Comparison of ENCODE assay signal across 21 mouse cellular contexts in the genomic region with DNA sequence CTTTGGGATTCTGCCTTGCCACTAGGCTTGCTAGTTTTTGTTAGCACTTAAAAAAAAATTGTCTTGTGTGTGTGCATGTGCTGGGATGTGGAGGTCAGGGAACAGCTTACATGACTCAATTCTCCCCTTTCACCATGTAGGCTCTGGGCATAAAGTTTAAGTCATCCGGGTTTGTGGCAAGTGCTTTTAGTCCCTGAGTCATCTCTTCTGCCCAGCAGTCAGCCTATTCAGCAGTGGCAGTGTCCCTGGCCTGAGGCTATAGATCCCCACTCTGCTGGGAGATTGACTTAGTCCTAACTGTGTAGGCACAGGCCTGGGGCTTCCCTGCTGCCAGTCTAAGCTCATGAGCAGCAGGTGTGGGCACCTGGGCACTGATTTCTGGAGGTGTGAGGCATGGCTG. TPM values are rescaled to one million over a fixed set of nuclear protein-coding genes. Genes with fewer than 3 reads are reported as not detected.
A peak's percentile ranks its signal among the peaks of the same experiment; 100 is the strongest.
DNase-seq lines count a peak whose midpoint lies in the region; ATAC-seq and TF ChIP-seq lines count a peak whose summit lies in the region.
"Had no signal": no experiment of that assay in that cellular context is flagged by ENCODE, and none has a peak within 500 bp of the region (broad histone marks: within the 10 kb centered on the region; RNA-seq: fewer than 3 reads in every experiment).

No protein-coding gene starts in this region.

- peaks cover 38% of the 10 kb centered on the region for H3K27me3 ChIP-seq in hindbrain, embryonic 13.5 days
- H3K27me3 ChIP-seq in hindbrain, embryonic 14.5 days (ENCODE audit: control insufficient read depth, insufficient read depth, low read length), result no peaks in the 10 kb centered on the region; the same call in 1 of the 2 replicates
- no peaks in the 10 kb centered on the region; the same call in 1 of the 2 replicates for H3K27me3 ChIP-seq in thymus, adult 2 months (ENCODE audit: control insufficient read depth, insufficient read depth, low read length)
- H3K27me3 ChIP-seq: embryonic facial prominence, embryonic 15.5 days had no signal

- TF ChIP-seq CTCF in thymus, adult 2 months (IDR thresholded peaks at IDR 0.05; ENCODE audit: borderline replicate concordance, control insufficient read depth, extremely low read depth, insufficient read depth, low read length, poor library complexity), result no peak

- WGBS in hindbrain, embryonic 13.5 days, result 47% methylated on average over 1 of the region's 1 CpGs
- WGBS in hindbrain, embryonic 14.5 days, result 57% methylated on average over 1 of the region's 1 CpGs
- 73% methylated on average over 1 of the region's 1 CpGs for WGBS in thymus, adult 2 months

- H3K4me1 ChIP-seq in hindbrain, embryonic 13.5 days (replicated peaks), result peaks cover 19% of the 10 kb centered on the region
- peaks cover 14% of the 10 kb centered on the region for H3K4me1 ChIP-seq in hindbrain, embryonic 14.5 days (replicated peaks; ENCODE audit: control insufficient read depth, insufficient read depth, low read length)
- H3K4me1 ChIP-seq in thymus, adult 2 months (replicated peaks; ENCODE audit: control insufficient read depth, insufficient read depth, low read length), result peaks cover 5% of the 10 kb centered on the region

- peak; percentile 77 to 90 for DNase-seq in adrenal gland, adult (ENCODE audit: inconsistent age in 2 of 2, low spot score in 1 of 2)
- DNase-seq in adrenal gland, postnatal 4 days (ENCODE audit: low spot score in 2 of 2), result no peak
- DNase-seq in hindbrain, embryonic 14.5 days (ENCODE audit: low spot score), result no peak
- peak; percentile 65 for DNase-seq in Muller cell, postnatal 12 days (ENCODE audit: inconsistent ontology term)
- peak; percentile 30 for DNase-seq in brain, adult 2 months (ENCODE audit: low read depth, low spot score)
- DNase-seq in thymus, adult 2 months, result no peak
- DNase-seq: cerebellum, adult 11 months; cerebellum, postnatal 14 days; gastrocnemius, postnatal 10 days; heart, adult 18-20 months; heart, postnatal 4 days; kidney, adult 9 months; kidney, postnatal 25 days; thymus, adult 18-20 months had no signal

- ATAC-seq in hindbrain, embryonic 13.5 days (ENCODE audit: low FRiP score), result no peak
- no peak for ATAC-seq in hindbrain, embryonic 14.5 days (ENCODE audit: low FRiP score)
- no peak for ATAC-seq in erythroid progenitor cell, adult 5-6 weeks (replicated peaks; ENCODE audit: low FRiP score, poor library complexity, severe bottlenecking)

- H3K9me3 ChIP-seq in hindbrain, embryonic 13.5 days, result no peaks in the 10 kb centered on the region
- no peaks in the 10 kb centered on the region for H3K9me3 ChIP-seq in hindbrain, embryonic 14.5 days (ENCODE audit: control insufficient read depth, low read length)
- H3K9me3 ChIP-seq: embryonic facial prominence, embryonic 15.5 days; heart, embryonic 13.5 days; neural tube, embryonic 13.5 days had no signal

- H3K36me3 ChIP-seq in hindbrain, embryonic 13.5 days, result no peaks in the 10 kb centered on the region
- no peaks in the 10 kb centered on the region for H3K36me3 ChIP-seq in hindbrain, embryonic 14.5 days (replicated peaks; ENCODE audit: control insufficient read depth, insufficient read depth)
- no peaks in the 10 kb centered on the region for H3K36me3 ChIP-seq in thymus, adult 2 months (ENCODE audit: control insufficient read depth, insufficient read depth, low read length)
- H3K36me3 ChIP-seq: embryonic facial prominence, embryonic 15.5 days; heart, embryonic 13.5 days; neural tube, embryonic 13.5 days had no signal

- no peak overlapping the region for H3K4me2 ChIP-seq in hindbrain, embryonic 13.5 days
- no peak overlapping the region for H3K4me2 ChIP-seq in hindbrain, embryonic 14.5 days (replicated peaks)

- H3K9ac ChIP-seq in hindbrain, embryonic 13.5 days, result no peak overlapping the region
- H3K9ac ChIP-seq in hindbrain, embryonic 14.5 days, result no peak overlapping the region
- H3K9ac ChIP-seq: embryonic facial prominence, embryonic 15.5 days; liver, embryonic 14.5 days had no signal

- no peak for TF ChIP-seq POLR2A in thymus, adult 2 months (IDR thresholded peaks at IDR 0.05; ENCODE audit: control insufficient read depth, extremely low read depth, insufficient read depth, low read length, poor library complexity)

- 0 out of 2 replicates have a peak overlapping the region, but pooled peaks have one; percentile 30 for H3K27ac ChIP-seq in hindbrain, embryonic 13.5 days
- no peak overlapping the region for H3K27ac ChIP-seq in hindbrain, embryonic 14.5 days
- H3K27ac ChIP-seq in thymus, adult 2 months (ENCODE audit: control insufficient read depth, insufficient read depth, low read length), result no peak overlapping the region
- H3K27ac ChIP-seq: embryonic facial prominence, embryonic 15.5 days; heart, embryonic 13.5 days; liver, embryonic 14.5 days had no signal

- H3K4me3 ChIP-seq in hindbrain, embryonic 13.5 days, result no peak overlapping the region
- no peak overlapping the region for H3K4me3 ChIP-seq in hindbrain, embryonic 14.5 days (replicated peaks; ENCODE audit: low read length)
- no peak overlapping the region for H3K4me3 ChIP-seq in thymus, adult 2 months (ENCODE audit: control insufficient read depth, insufficient read depth, low read length)

RNA-seq across cellular contexts. Expression of gene Nr5a1, which starts 24.5 kb away (rescaled TPM):
- 100 to 1,000 TPM; 432 to 438 TPM for total RNA-seq in adrenal gland, postnatal 4 days (2021)
- polyA plus RNA-seq in hindbrain, embryonic 13.5 days (2015; fragmentation: Nextera tagmentation; extraction: Ambion mirVana), result 0.09 TPM in 1 of 2 replicates, not detected in the other
- polyA plus RNA-seq in hindbrain, embryonic 14.5 days (2014; fragmentation: Nextera tagmentation; extraction: Ambion mirVana), result 0.08 and 0.09 TPM in 2 replicates
- polyA plus RNA-seq in thymus, adult 2 months (2012; rRNA removed), result 0.09 and 0.22 TPM in 2 replicates
- total RNA-seq in erythroid progenitor cell, adult 5-6 weeks (2015; ENCODE audit: low replicate concordance), result not detected in 2 replicates
- total RNA-seq in erythroid progenitor cell, adult 5-6 weeks (2017; ENCODE audit: low replicate concordance), result not detected in 2 replicates
- total RNA-seq: gastrocnemius, postnatal 10 days; heart, adult 18-20 months; left cerebral cortex, postnatal 25 days had no signal
- polyA plus RNA-seq: heart, embryonic 13.5 days; liver, embryonic 14.5 days had no signal

RNA-seq across cellular contexts. Expression of gene Psmb7, which starts 46.0 kb away (rescaled TPM):
- 100 to 1,000 TPM; 262 to 277 TPM for total RNA-seq in adrenal gland, postnatal 4 days (2021)
- 314 and 317 TPM in 2 replicates for polyA plus RNA-seq in hindbrain, embryonic 13.5 days (2015; fragmentation: Nextera tagmentation; extraction: Ambion mirVana)
- polyA plus RNA-seq in hindbrain, embryonic 14.5 days (2014; fragmentation: Nextera tagmentation; extraction: Ambion mirVana), result 291 and 305 TPM in 2 replicates
- 81.7 and 99.0 TPM in 2 replicates for polyA plus RNA-seq in thymus, adult 2 months (2012; rRNA removed)
- total RNA-seq in erythroid progenitor cell, adult 5-6 weeks (2015; ENCODE audit: low replicate concordance), result 76.3 and 132 TPM in 2 replicates
- 102 and 108 TPM in 2 replicates for total RNA-seq in erythroid progenitor cell, adult 5-6 weeks (2017; ENCODE audit: low replicate concordance)

Comparison
In these comparisons a context has a peak if more than half of its experiments do, and no peak if none do; other contexts are left out.
1. DNase-seq: peak in adrenal gland, adult (2 of 2), Muller cell, postnatal 12 days (single experiment) and brain, adult 2 months (single experiment); none in adrenal gland, postnatal 4 days (0 of 2), hindbrain, embryonic 14.5 days (single experiment) and thymus, adult 2 months (single experiment).